Mouse (Mus musculus): ENCODE measurements around the gene Plin1. TPM values are rescaled to one million over a fixed set of nuclear protein-coding genes. Genes with fewer than 3 reads are reported as not detected.

Gene Plin1
- polyA plus RNA-seq, 1 experiment from 2014 or later = not detected

GRCm38 (mm10) chr7:79758176-79758575, 25.5 kb upstream of the Plin1 start:
- ATAC-seq (replicated peaks; ENCODE audit: insufficient number of reproducible peaks, insufficient read depth, low FRiP score, low read depth) = no peak
- Histone ChIP-seq H3K27me3 (no peaks in the 10 kb centered on the region), H3K4me1 (replicated peaks) (no peaks in the 10 kb centered on the region), H3K36me3 (no peaks in the 10 kb centered on the region), H3K4me3 (no peak overlapping the region), H3K9me3 (replicated peaks) (no peaks in the 10 kb centered on the region), H3K9ac (no peak overlapping the region), H3K4me2 (no peak overlapping the region), H3K27ac (no peak overlapping the region)
- 56% methylated on average over 6 of the region's 6 CpGs for WGBS

DNA sequence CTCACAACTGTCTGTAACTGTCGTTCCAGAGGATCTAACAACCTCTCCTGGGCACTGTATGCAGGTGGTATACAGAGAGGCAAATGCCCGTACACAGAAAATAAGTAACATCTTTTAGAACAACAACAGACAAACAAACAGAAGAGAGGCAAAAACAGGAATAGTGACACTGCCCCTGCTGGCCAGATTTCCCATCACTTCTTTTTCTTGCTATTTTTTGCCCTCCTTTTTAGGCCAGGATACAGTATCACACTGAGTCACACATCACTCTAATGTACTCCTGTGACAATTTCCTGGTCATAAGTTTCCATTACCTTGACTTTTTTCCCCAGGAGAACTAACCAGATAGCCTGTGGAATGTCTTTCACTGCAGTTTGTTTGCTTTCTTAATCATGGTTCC, 23.6 kb upstream of the Plin1 start:
- H3K27ac ChIP-seq = no peak overlapping the region
- WGBS = 40% methylated on average over 2 of the region's 2 CpGs

GRCm38 (mm10) chr7:79749511-79749910, 16.8 kb upstream of the Plin1 start:
- H3K9ac ChIP-seq = no peak overlapping the region
- 79% methylated on average over 6 of the region's 6 CpGs for WGBS
- no peaks in the 10 kb centered on the region for H3K36me3 ChIP-seq
- H3K9me3 ChIP-seq (replicated peaks) = no peaks in the 10 kb centered on the region
- H3K27me3 ChIP-seq = no peaks in the 10 kb centered on the region
- no peak overlapping the region for H3K27ac ChIP-seq
- ATAC-seq (replicated peaks; ENCODE audit: insufficient number of reproducible peaks, insufficient read depth, low FRiP score, low read depth) = no peak
- H3K4me1 ChIP-seq (replicated peaks) = no peaks in the 10 kb centered on the region
- H3K4me2 ChIP-seq = no peak overlapping the region
- no peak overlapping the region for H3K4me3 ChIP-seq

More for the DNA sequence above, 23.6 kb upstream of the Plin1 start:
- Histone ChIP-seq H3K4me1 (replicated peaks) (no peaks in the 10 kb centered on the region), H3K27me3 (no peaks in the 10 kb centered on the region), H3K4me3 (no peak overlapping the region), H3K36me3 (no peaks in the 10 kb centered on the region), H3K9ac (no peak overlapping the region), H3K4me2 (no peak overlapping the region), H3K9me3 (replicated peaks) (no peaks in the 10 kb centered on the region)
- no peak for ATAC-seq (replicated peaks; ENCODE audit: insufficient number of reproducible peaks, insufficient read depth, low FRiP score, low read depth)

GRCm38 (mm10) chr7:79747659-79748058, 15.0 kb upstream of the Plin1 start:
- no peaks in the 10 kb centered on the region for H3K36me3 ChIP-seq
- no peak overlapping the region for H3K4me2 ChIP-seq
- no peaks in the 10 kb centered on the region for H3K9me3 ChIP-seq (replicated peaks)
- 65% methylated on average over 6 of the region's 6 CpGs for WGBS
- H3K4me1 ChIP-seq (replicated peaks) = peaks cover 3% of the 10 kb centered on the region; the same call in 1 of the 2 replicates
- H3K4me3 ChIP-seq = no peak overlapping the region
- no peak overlapping the region for H3K9ac ChIP-seq
- H3K27me3 ChIP-seq = no peaks in the 10 kb centered on the region
- no peak overlapping the region for H3K27ac ChIP-seq
- no peak for ATAC-seq (replicated peaks; ENCODE audit: insufficient number of reproducible peaks, insufficient read depth, low FRiP score, low read depth)

GRCm38 (mm10) chr7:79744585-79744984, 11.9 kb upstream of the Plin1 start:
- Histone ChIP-seq H3K4me2 (no peak overlapping the region), H3K36me3 (no peaks in the 10 kb centered on the region), H3K9ac (no peak overlapping the region), H3K9me3 (replicated peaks) (no peaks in the 10 kb centered on the region), H3K27me3 (no peaks in the 10 kb centered on the region), H3K4me1 (replicated peaks) (peaks cover 4% of the 10 kb centered on the region; the same call in 1 of the 2 replicates), H3K4me3 (no peak overlapping the region), H3K27ac (no peak overlapping the region)
- ATAC-seq (replicated peaks; ENCODE audit: insufficient number of reproducible peaks, insufficient read depth, low FRiP score, low read depth) = no peak
- WGBS = 70% methylated on average over 5 of the region's 5 CpGs

DNA sequence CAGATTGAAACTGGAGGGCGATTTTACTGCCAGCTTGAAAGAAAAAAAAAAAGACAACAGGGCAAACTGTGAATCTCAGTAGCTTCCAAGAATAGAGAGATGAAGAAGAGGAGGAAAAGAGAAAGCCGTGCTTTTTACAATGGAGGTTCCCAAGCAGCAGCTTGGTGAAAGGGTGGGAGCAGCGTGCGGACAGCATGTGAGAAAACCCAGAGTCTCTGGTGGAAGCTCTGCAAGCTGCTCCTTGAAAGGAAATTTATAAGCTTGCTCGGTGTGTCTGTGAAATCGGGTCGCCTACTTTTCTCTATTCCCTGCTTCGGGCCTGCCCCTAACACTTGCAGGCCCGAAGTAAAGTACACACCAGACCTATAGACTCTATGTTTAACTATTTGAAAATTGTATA, 11.3 kb upstream of the Plin1 start:
- 84% methylated on average over 9 of the region's 9 CpGs for WGBS
- no peak overlapping the region for H3K27ac ChIP-seq
- H3K27me3 ChIP-seq = no peaks in the 10 kb centered on the region
- no peak for ATAC-seq (replicated peaks; ENCODE audit: insufficient number of reproducible peaks, insufficient read depth, low FRiP score, low read depth)
- no peak overlapping the region for H3K4me3 ChIP-seq
- no peaks in the 10 kb centered on the region for H3K36me3 ChIP-seq
- no peak overlapping the region for H3K4me2 ChIP-seq
- H3K9ac ChIP-seq = no peak overlapping the region
- H3K9me3 ChIP-seq (replicated peaks) = no peaks in the 10 kb centered on the region
- H3K4me1 ChIP-seq (replicated peaks) = peaks cover 4% of the 10 kb centered on the region; the same call in 1 of the 2 replicates

- 3% methylated on average over 46 of the region's 46 CpGs for WGBS
- H3K27me3 ChIP-seq = no peaks in the 10 kb centered on the region
- peak; percentile 43; the same call in 1 of the 2 replicates for ATAC-seq (replicated peaks; ENCODE audit: insufficient number of reproducible peaks, insufficient read depth, low FRiP score, low read depth)
- peak within 1 kb of the TSS; percentile 98 for H3K4me2 ChIP-seq
- H3K4me1 ChIP-seq (replicated peaks) = peaks cover 4% of the 10 kb centered on the region; the same call in 1 of the 2 replicates
- H3K9ac ChIP-seq = peak within 1 kb of the TSS; percentile 79
- no peak within 1 kb of the TSS for H3K27ac ChIP-seq
- H3K36me3 ChIP-seq = no peaks in the 10 kb centered on the region
- peak within 1 kb of the TSS; percentile 77 for H3K4me3 ChIP-seq
- H3K9me3 ChIP-seq (replicated peaks) = no peaks in the 10 kb centered on the region
These were observed 10.2 kb upstream of the Plin1 start, which contains the start of the genes Pex11a and Wdr93 for GRCm38 (mm10) chr7:79742659-79743536. Gene Pex11a (minus strand): TSS chr7:79743131. Gene Wdr93 (plus strand): TSS chr7:79743163.

DNA sequence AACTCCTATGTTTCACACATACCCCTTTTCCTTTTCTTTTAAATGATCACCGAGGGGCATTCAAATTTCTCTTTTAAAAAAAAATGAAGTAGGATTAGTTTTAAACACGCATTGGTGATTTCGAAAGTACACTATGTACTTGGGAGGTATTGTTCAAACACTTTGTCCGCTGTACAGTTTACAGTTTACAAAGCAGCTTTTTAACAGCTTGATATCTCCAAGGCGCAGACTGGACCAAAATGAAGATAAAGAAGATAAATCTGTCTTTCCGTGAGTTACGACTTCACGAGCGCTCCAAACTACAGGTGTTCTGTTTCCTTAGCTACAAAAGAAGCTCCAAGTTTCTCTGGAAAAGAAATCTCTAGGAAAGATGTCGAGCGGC, 9.6 kb upstream of the Plin1 start:
- Histone ChIP-seq H3K27ac (no peak overlapping the region), H3K4me3 (peak overlapping the region; percentile 77), H3K4me2 (peak overlapping the region; percentile 98), H3K27me3 (no peaks in the 10 kb centered on the region), H3K9ac (peak overlapping the region; percentile 79), H3K4me1 (replicated peaks) (peaks cover 4% of the 10 kb centered on the region; the same call in 1 of the 2 replicates), H3K36me3 (peaks cover 4% of the 10 kb centered on the region), H3K9me3 (replicated peaks) (no peaks in the 10 kb centered on the region)
- ATAC-seq (replicated peaks; ENCODE audit: insufficient number of reproducible peaks, insufficient read depth, low FRiP score, low read depth) = no peak
- WGBS = 20% methylated on average over 11 of the region's 11 CpGs

DNA sequence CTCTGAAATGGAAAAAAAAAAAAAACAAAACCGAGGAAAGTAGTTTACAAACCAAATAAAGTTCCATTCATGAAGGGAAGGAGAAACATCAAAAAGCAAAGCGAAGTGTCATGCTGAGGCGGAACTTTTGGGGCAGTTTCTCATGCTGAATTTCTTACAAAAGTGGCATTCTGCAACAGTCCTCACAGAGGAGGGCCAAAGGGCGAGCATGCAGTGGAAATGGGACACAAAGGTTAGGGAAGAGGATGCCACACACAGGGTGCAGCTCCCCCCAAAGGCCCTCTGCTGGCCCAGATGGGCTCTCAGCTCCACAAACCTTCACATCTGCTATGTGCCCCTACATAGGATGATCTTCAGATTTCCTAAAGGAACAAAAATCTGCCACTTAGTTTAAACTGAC, 7.6 kb upstream of the Plin1 start:
- 78% methylated on average over 4 of the region's 4 CpGs for WGBS
- Histone ChIP-seq H3K9ac (no peak overlapping the region), H3K27me3 (no peaks in the 10 kb centered on the region), H3K4me3 (no peak overlapping the region), H3K4me2 (no peak overlapping the region), H3K36me3 (peaks cover 6% of the 10 kb centered on the region), H3K9me3 (replicated peaks) (no peaks in the 10 kb centered on the region), H3K27ac (no peak overlapping the region), H3K4me1 (replicated peaks) (peaks cover 4% of the 10 kb centered on the region; the same call in 1 of the 2 replicates)
- no peak for ATAC-seq (replicated peaks; ENCODE audit: insufficient number of reproducible peaks, insufficient read depth, low FRiP score, low read depth)

GRCm38 (mm10) chr7:79738913-79739312, 6.2 kb upstream of the Plin1 start:
- 94% methylated on average over 2 of the region's 2 CpGs for WGBS
- peaks cover 6% of the 10 kb centered on the region for H3K36me3 ChIP-seq

GRCm38 (mm10) chr7:79736511-79736910, 3.8 kb upstream of the Plin1 start:
- Histone ChIP-seq H3K9ac (no peak overlapping the region), H3K27ac (no peak overlapping the region), H3K27me3 (peaks cover 4% of the 10 kb centered on the region), H3K4me1 (replicated peaks) (no peaks in the 10 kb centered on the region), H3K4me2 (no peak overlapping the region), H3K4me3 (no peak overlapping the region), H3K9me3 (replicated peaks) (no peaks in the 10 kb centered on the region), H3K36me3 (peaks cover 6% of the 10 kb centered on the region)
- 82% methylated on average over 14 of the region's 14 CpGs for WGBS
- no peak for ATAC-seq (replicated peaks; ENCODE audit: insufficient number of reproducible peaks, insufficient read depth, low FRiP score, low read depth)

More at GRCm38 (mm10) chr7:79738913-79739312, 6.2 kb upstream of the Plin1 start:
- ATAC-seq (replicated peaks; ENCODE audit: insufficient number of reproducible peaks, insufficient read depth, low FRiP score, low read depth) = no peak
- peaks cover 4% of the 10 kb centered on the region; the same call in 1 of the 2 replicates for H3K4me1 ChIP-seq (replicated peaks)
- no peak overlapping the region for H3K9ac ChIP-seq
- no peaks in the 10 kb centered on the region for H3K9me3 ChIP-seq (replicated peaks)
- no peak overlapping the region for H3K27ac ChIP-seq
- H3K27me3 ChIP-seq = no peaks in the 10 kb centered on the region
- no peak overlapping the region for H3K4me2 ChIP-seq
- no peak overlapping the region for H3K4me3 ChIP-seq
